Mouse (Mus musculus) heart, postnatal 0 days (tissue): Measurements from ENCODE around the gene Gtpbp3. TPM values are rescaled to one million over a fixed set of nuclear protein-coding genes. Genes with fewer than 3 reads are reported as not detected.

Source experiments
- ATAC-seq: fragments of 200-750 bp; cut with Nextera tagmentation; 2 replicates; pipeline ENCODE4 v1.8.0; 2017; ENCODE audit warnings: low read depth, moderate number of reproducible peaks, moderate library complexity; ENCODE audit not compliant: insufficient read depth
- DNase-seq: peaks from one replicate; pipeline ENCODE4 v3.0.0-alpha.2; 2016; ENCODE audit warnings: low spot score
- H3K27ac ChIP-seq: fragments of 300-500 bp; sonication (generic); 2 replicates; pipeline ENCODE4 v1.5.1; 2014; ENCODE audit warnings: low read depth, mild to moderate bottlenecking
- H3K27me3 ChIP-seq: fragments of 300-500 bp; sonication (generic); 2 replicates; pipeline ENCODE4 v1.6.1; 2014; ENCODE audit warnings: low read length, mixed read lengths; ENCODE audit not compliant: control insufficient read depth, insufficient read depth
- H3K36me3 ChIP-seq: fragments of 300-500 bp; sonication (generic); replicated peaks from 2 replicates; pipeline ENCODE4 v1.6.1; 2014; ENCODE audit warnings: low read length, mixed read lengths; ENCODE audit not compliant: control insufficient read depth, insufficient read depth
- H3K4me1 ChIP-seq: fragments of 300-500 bp; sonication (generic); 2 replicates; pipeline ENCODE4 v1.6.1; 2014; ENCODE audit warnings: antibody characterized with exemption; ENCODE audit not compliant: control insufficient read depth, insufficient read depth
- H3K4me2 ChIP-seq: fragments of 300-500 bp; sonication (generic); 2 replicates; pipeline ENCODE4 v1.6.1; 2014; ENCODE audit warnings: low read depth, mild to moderate bottlenecking, low read length, moderate library complexity
- H3K4me3 ChIP-seq: fragments of 300-500 bp; sonication (generic); 2 replicates; pipeline ENCODE4 v1.5.1; 2014; ENCODE audit warnings: low read depth, low read length
- H3K9ac ChIP-seq: fragments of 300-500 bp; sonication (generic); replicated peaks from 2 replicates; pipeline ENCODE4 v1.6.1; 2014; ENCODE audit warnings: low read depth, low read length, mixed read lengths
- H3K9me3 ChIP-seq: fragments of 300-500 bp; sonication (generic); replicated peaks from 2 replicates; pipeline ENCODE4 v1.6.1; 2016; ENCODE audit warnings: low read length; ENCODE audit not compliant: control insufficient read depth
- CTCF ChIP-seq: IDR thresholded peaks from 2 replicates; pipeline ENCODE4 v1.5.1; 2016; ENCODE audit warnings: antibody characterized with exemption, control low read depth, low read depth
- EP300 ChIP-seq: IDR thresholded peaks from 2 replicates; pipeline ENCODE4 v1.6.1; 2016; ENCODE audit warnings: antibody characterized with exemption, low read depth
- WGBS: fragments of 180-500 bp; shearing (Covaris S2); extraction: QIAGEN DNeasy Blood & Tissue Kit; methylation state at CpG from one replicate; pipeline ENCODE4 v1.1.7; 2014; 5-methylcytosine and 5-hydroxymethylcytosine counted together
- polyA plus RNA-seq: library from polyadenylated mRNA; unstranded; fragments of >200 nt; fragmentation: Nextera tagmentation; extraction: Ambion mirVana; gene quantifications from 2 replicates; pipeline ENCODE4 v1.2.1, GENCODE M21; 2015
- total RNA-seq: library from RNA; depleted of rRNA; stranded (reverse); fragments of >200 nt; gene quantifications from 2 replicates; pipeline ENCODE4 v1.2.3, GENCODE M21; 2014; ENCODE audit warnings: low replicate concordance

The Gtpbp3 gene
- total and polyA plus RNA-seq, 2 experiments from 2014 or later = 11.3 to 36.7 TPM

GRCm38 (mm10) chr8:71465733-71466132 lies 22.2 kb upstream of the Gtpbp3 start:
- H3K9me3 ChIP-seq = no peaks in the 10 kb centered on the region
- H3K27me3 ChIP-seq = no peaks in the 10 kb centered on the region
- H3K36me3 ChIP-seq = peaks cover 7% of the 10 kb centered on the region; the same call in 1 of the 2 replicates
- DNase-seq (no peak), ATAC-seq (no peak)
- H3K4me1 ChIP-seq = peaks cover 20% of the 10 kb centered on the region
- H3K9ac ChIP-seq = peak overlapping the region; percentile 20; the same call in 1 of the 2 replicates
- H3K4me2 ChIP-seq = peak overlapping the region; percentile 59
- TF ChIP-seq EP300 = no peak
- no peak for TF ChIP-seq CTCF
- peak overlapping the region; percentile 59 for H3K4me3 ChIP-seq
- 54% methylated on average over 8 of the region's 8 CpGs for WGBS
- H3K27ac ChIP-seq = no peak overlapping the region

- DNase-seq (no peak), ATAC-seq (no peak)
- no peaks in the 10 kb centered on the region for H3K9me3 ChIP-seq
- TF ChIP-seq CTCF (no peak), EP300 (no peak)
- no peaks in the 10 kb centered on the region for H3K27me3 ChIP-seq
- 0 out of 2 replicates have a peak overlapping the region, but pooled peaks have one; percentile 59 for H3K4me3 ChIP-seq
- H3K36me3 ChIP-seq = peaks cover 3% of the 10 kb centered on the region; the same call in 1 of the 2 replicates
- H3K27ac ChIP-seq = no peak overlapping the region
- peak overlapping the region; percentile 59; the same call in 1 of the 2 replicates for H3K4me2 ChIP-seq
- H3K4me1 ChIP-seq = peaks cover 20% of the 10 kb centered on the region
- H3K9ac ChIP-seq = no peak overlapping the region
- 98% methylated on average over 5 of the region's 5 CpGs for WGBS
These were observed 21.7 kb upstream of the Gtpbp3 start for GRCm38 (mm10) chr8:71466198-71466597.

GRCm38 (mm10) chr8:71467201-71467600 lies 20.7 kb upstream of the Gtpbp3 start:
- H3K27ac ChIP-seq = no peak overlapping the region
- H3K36me3 ChIP-seq = peaks cover 10% of the 10 kb centered on the region
- no peak for TF ChIP-seq CTCF
- TF ChIP-seq EP300 = no peak
- no peaks in the 10 kb centered on the region for H3K27me3 ChIP-seq
- no peaks in the 10 kb centered on the region for H3K9me3 ChIP-seq
- WGBS = 83% methylated on average over 2 of the region's 2 CpGs
- no peak overlapping the region for H3K4me2 ChIP-seq
- no peak for DNase-seq
- peaks cover 20% of the 10 kb centered on the region for H3K4me1 ChIP-seq
- no peak overlapping the region for H3K9ac ChIP-seq
- no peak for ATAC-seq
- H3K4me3 ChIP-seq = no peak overlapping the region

- Histone ChIP-seq H3K9me3 (no peaks in the 10 kb centered on the region), H3K27ac (no peak overlapping the region), H3K9ac (no peak overlapping the region), H3K4me1 (peaks cover 20% of the 10 kb centered on the region), H3K4me2 (no peak overlapping the region), H3K27me3 (no peaks in the 10 kb centered on the region), H3K4me3 (no peak overlapping the region), H3K36me3 (peaks cover 17% of the 10 kb centered on the region)
- WGBS = 87% methylated on average over 1 of the region's 1 CpGs
- TF ChIP-seq CTCF (no peak), EP300 (no peak)
- DNase-seq (no peak), ATAC-seq (no peak)
These were observed 19.9 kb upstream of the Gtpbp3 start for GRCm38 (mm10) chr8:71468001-71468400.

GRCm38 (mm10) chr8:71468916-71469315 lies 19.0 kb upstream of the Gtpbp3 start, which contains the start of gene Dda1:
TSS of gene Dda1 (plus strand) at chr8:71469199.
- Histone ChIP-seq H3K27ac (peak within 1 kb of the TSS; percentile 76), H3K9me3 (no peaks in the 10 kb centered on the region)

GRCm38 (mm10) chr8:71469411-71469810 lies 18.5 kb upstream of the Gtpbp3 start:
- TF ChIP-seq CTCF (no peak), EP300 (no peak)
- DNase-seq = peak; percentile 7

More at GRCm38 (mm10) chr8:71468916-71469315, 19.0 kb upstream of the Gtpbp3 start, which contains the start of gene Dda1:
- ATAC-seq (peak; percentile 82), DNase-seq (peak; percentile 98)
- TF ChIP-seq EP300 (no peak), CTCF (no peak)
- H3K4me3 ChIP-seq = peak within 1 kb of the TSS; percentile 85
- no peaks in the 10 kb centered on the region for H3K27me3 ChIP-seq
- H3K4me1 ChIP-seq = peaks cover 17% of the 10 kb centered on the region
- H3K36me3 ChIP-seq = peaks cover 25% of the 10 kb centered on the region
- H3K4me2 ChIP-seq = peak within 1 kb of the TSS; percentile 96
- under 1% methylated on average over 49 of the region's 52 CpGs for WGBS
- H3K9ac ChIP-seq = peak within 1 kb of the TSS; percentile 67

More at GRCm38 (mm10) chr8:71469411-71469810, 18.5 kb upstream of the Gtpbp3 start:
- peaks cover 30% of the 10 kb centered on the region for H3K36me3 ChIP-seq
- peak overlapping the region; percentile 85 for H3K4me3 ChIP-seq
- H3K27ac ChIP-seq = peak overlapping the region; percentile 76
- H3K9me3 ChIP-seq = no peaks in the 10 kb centered on the region
- ATAC-seq = no peak
- H3K27me3 ChIP-seq = no peaks in the 10 kb centered on the region
- peak overlapping the region; percentile 96 for H3K4me2 ChIP-seq
- H3K4me1 ChIP-seq = peaks cover 14% of the 10 kb centered on the region
- peak overlapping the region; percentile 67 for H3K9ac ChIP-seq
- WGBS = under 1% methylated on average over 22 of the region's 24 CpGs
